Mouse (Mus musculus) intestine, postnatal 0 days (tissue): Measurements from ENCODE around the gene Abi3bp. TPM values are rescaled to one million over a fixed set of nuclear protein-coding genes. Genes with fewer than 3 reads are reported as not detected.

Experiments used
- ATAC-seq: fragments of 200-750 bp; cut with Nextera tagmentation; 2 replicates; pipeline ENCODE4 v1.8.0; 2017; ENCODE audit warnings: mild to moderate bottlenecking, moderate TSS enrichment, moderate library complexity
- H3K27ac ChIP-seq: fragments of 300-500 bp; sonication (generic); 2 replicates; pipeline ENCODE4 v1.5.1; 2014; ENCODE audit warnings: mild to moderate bottlenecking, low read depth, low read length, moderate library complexity
- H3K27me3 ChIP-seq: fragments of 300-500 bp; sonication (generic); replicated peaks from 2 replicates; pipeline ENCODE4 v1.6.1; 2014; ENCODE audit warnings: low read length, mixed read lengths; ENCODE audit not compliant: control insufficient read depth, insufficient read depth
- H3K36me3 ChIP-seq: fragments of 300-500 bp; sonication (generic); 2 replicates; pipeline ENCODE4 v1.6.1; 2014; ENCODE audit warnings: mild to moderate bottlenecking, moderate library complexity; ENCODE audit not compliant: control insufficient read depth, insufficient read depth
- H3K4me1 ChIP-seq: fragments of 300-500 bp; sonication (generic); replicated peaks from 2 replicates; pipeline ENCODE4 v1.6.1; 2014; ENCODE audit warnings: antibody characterized with exemption, low read length, mixed read lengths; ENCODE audit not compliant: control insufficient read depth, insufficient read depth
- H3K4me2 ChIP-seq: fragments of 300-500 bp; sonication (generic); replicated peaks from 2 replicates; pipeline ENCODE4 v1.6.1; 2014; ENCODE audit warnings: low read depth, mild to moderate bottlenecking, moderate library complexity
- H3K4me3 ChIP-seq: fragments of 300-500 bp; sonication (generic); 2 replicates; pipeline ENCODE4 v1.5.1; 2014; ENCODE audit warnings: low read depth, low read length
- H3K9ac ChIP-seq: fragments of 300-500 bp; sonication (generic); 2 replicates; pipeline ENCODE4 v1.6.1; 2014; ENCODE audit warnings: mild to moderate bottlenecking, low read depth, low read length
- H3K9me3 ChIP-seq: fragments of 300-500 bp; sonication (generic); 2 replicates; pipeline ENCODE4 v1.6.1; 2016; ENCODE audit warnings: mixed run types; ENCODE audit not compliant: control insufficient read depth
- CTCF ChIP-seq: sonication (generic); IDR thresholded peaks from 2 replicates; pipeline ENCODE4 v1.5.1; 2016; ENCODE audit warnings: low read depth, mild to moderate bottlenecking, control low read depth, antibody characterized with exemption, moderate library complexity
- WGBS: fragments of 180-500 bp; shearing (Covaris S2); extraction: QIAGEN DNeasy Blood & Tissue Kit; methylation state at CpG from one replicate; pipeline ENCODE4 v1.1.7; 2014; 5-methylcytosine and 5-hydroxymethylcytosine counted together
- polyA plus RNA-seq: library from polyadenylated mRNA; unstranded; fragments of >200 nt; fragmentation: Nextera tagmentation; extraction: Ambion mirVana; gene quantifications from 2 replicates; pipeline ENCODE4 v1.2.1, GENCODE M21; 2015

Abi3bp gene
- polyA plus RNA-seq, 1 experiment from 2014 or later, result 10.1 TPM

GRCm38 (mm10) chr16:56451482-56451881, 26.2 kb upstream of the Abi3bp start:
- Histone ChIP-seq H3K4me1 (no peaks in the 10 kb centered on the region), H3K4me3 (no peak overlapping the region), H3K27me3 (no peaks in the 10 kb centered on the region), H3K9ac (no peak overlapping the region), H3K4me2 (no peak overlapping the region), H3K36me3 (no peaks in the 10 kb centered on the region), H3K27ac (no peak overlapping the region), H3K9me3 (no peaks in the 10 kb centered on the region)
- TF ChIP-seq CTCF, result no peak
- ATAC-seq, result no peak
- WGBS, result 50% methylated on average over 2 of the region's 2 CpGs

GRCm38 (mm10) chr16:56451923-56452322, 25.8 kb upstream of the Abi3bp start:
- WGBS, result 70% methylated on average over 1 of the region's 1 CpGs
- Histone ChIP-seq H3K27ac (no peak overlapping the region), H3K4me3 (no peak overlapping the region), H3K27me3 (no peaks in the 10 kb centered on the region), H3K36me3 (no peaks in the 10 kb centered on the region), H3K9ac (no peak overlapping the region), H3K9me3 (no peaks in the 10 kb centered on the region), H3K4me1 (no peaks in the 10 kb centered on the region), H3K4me2 (no peak overlapping the region)
- TF ChIP-seq CTCF, result no peak
- no peak for ATAC-seq

- Histone ChIP-seq H3K9me3 (no peaks in the 10 kb centered on the region), H3K9ac (no peak overlapping the region), H3K36me3 (no peaks in the 10 kb centered on the region), H3K27ac (no peak overlapping the region), H3K4me1 (no peaks in the 10 kb centered on the region), H3K27me3 (no peaks in the 10 kb centered on the region), H3K4me2 (no peak overlapping the region), H3K4me3 (no peak overlapping the region)
- no peak for TF ChIP-seq CTCF
- ATAC-seq, result no peak
- 41% methylated on average over 8 of the region's 8 CpGs for WGBS
These were observed 19.5 kb upstream of the Abi3bp start for GRCm38 (mm10) chr16:56458052-56458754.

- Histone ChIP-seq H3K27me3 (no peaks in the 10 kb centered on the region), H3K36me3 (no peaks in the 10 kb centered on the region), H3K27ac (no peak overlapping the region), H3K9me3 (no peaks in the 10 kb centered on the region), H3K4me3 (no peak overlapping the region), H3K9ac (no peak overlapping the region), H3K4me1 (no peaks in the 10 kb centered on the region), H3K4me2 (no peak overlapping the region)
- ATAC-seq, result no peak
- no peak for TF ChIP-seq CTCF
- 83% methylated on average over 2 of the region's 2 CpGs for WGBS
These were observed 4.5 kb upstream of the Abi3bp start for GRCm38 (mm10) chr16:56473160-56473559.

- Histone ChIP-seq H3K4me2 (no peak overlapping the region), H3K36me3 (no peaks in the 10 kb centered on the region), H3K4me1 (no peaks in the 10 kb centered on the region), H3K9me3 (no peaks in the 10 kb centered on the region), H3K27me3 (no peaks in the 10 kb centered on the region), H3K27ac (no peak overlapping the region), H3K9ac (no peak overlapping the region), H3K4me3 (no peak overlapping the region)
- no peak for TF ChIP-seq CTCF
- WGBS, result 73% methylated on average over 5 of the region's 5 CpGs
- ATAC-seq, result no peak
These were observed 2.0 kb upstream of the Abi3bp start for GRCm38 (mm10) chr16:56475676-56476075.

GRCm38 (mm10) chr16:56478575-56479191, 1.0 kb downstream of the Abi3bp start:
- ATAC-seq, result no peak

More at GRCm38 (mm10) chr16:56478575-56479191, 1.0 kb downstream of the Abi3bp start:
- H3K4me1 ChIP-seq, result no peaks in the 10 kb centered on the region
- no peak overlapping the region for H3K27ac ChIP-seq
- H3K4me2 ChIP-seq, result peak overlapping the region; percentile 50
- H3K36me3 ChIP-seq, result no peaks in the 10 kb centered on the region
- TF ChIP-seq CTCF, result no peak
- 31% methylated on average over 12 of the region's 12 CpGs for WGBS
- no peaks in the 10 kb centered on the region for H3K27me3 ChIP-seq
- H3K4me3 ChIP-seq, result peak overlapping the region; percentile 35
- no peaks in the 10 kb centered on the region for H3K9me3 ChIP-seq
- H3K9ac ChIP-seq, result peak overlapping the region; percentile 27
